Mouse (Mus musculus) ES-Bruce4 (cell line): ENCODE measurements around the gene Tbc1d10c. TPM values are rescaled to one million over a fixed set of nuclear protein-coding genes. Genes with fewer than 3 reads are reported as not detected.

Source experiments
- H3K27ac ChIP-seq: 2 replicates; pipeline ENCODE4 v1.5.1; 2012; ENCODE audit warnings: low read length, inconsistent platforms; ENCODE audit not compliant: insufficient read depth
- H3K27me3 ChIP-seq: 2 replicates; pipeline ENCODE4 v1.6.1; 2012; ENCODE audit warnings: mild to moderate bottlenecking, low read length, inconsistent platforms; ENCODE audit not compliant: control insufficient read depth, poor library complexity, insufficient read depth, severe bottlenecking
- H3K36me3 ChIP-seq: 2 replicates; pipeline ENCODE4 v1.6.1; 2012; ENCODE audit warnings: inconsistent platforms, mild to moderate bottlenecking, low read length, moderate library complexity; ENCODE audit not compliant: control insufficient read depth, poor library complexity, insufficient read depth, severe bottlenecking
- H3K4me1 ChIP-seq: one replicate; pipeline ENCODE4 v1.8.1; 2011; ENCODE audit warnings: low read length; ENCODE audit not compliant: control insufficient read depth, insufficient read depth
- H3K4me3 ChIP-seq: 2 replicates; pipeline ENCODE4 v1.5.1; 2011; ENCODE audit warnings: low read depth, mild to moderate bottlenecking, low read length
- H3K9ac ChIP-seq: 2 replicates; pipeline ENCODE4 v1.6.1; 2012; ENCODE audit warnings: low read depth, mild to moderate bottlenecking, inconsistent platforms; ENCODE audit not compliant: poor library complexity, severe bottlenecking
- H3K9me3 ChIP-seq: replicated peaks from 2 replicates; pipeline ENCODE4 v1.6.1; 2012; ENCODE audit warnings: mild to moderate bottlenecking, low read length, inconsistent platforms; ENCODE audit not compliant: control insufficient read depth, poor library complexity, insufficient read depth, severe bottlenecking
- CTCF ChIP-seq: IDR thresholded peaks from one replicate; pipeline ENCODE4 v1.8.1; 2011; ENCODE audit warnings: low read depth, low read length
- EP300 ChIP-seq: IDR thresholded peaks from 2 replicates; pipeline ENCODE4 v1.6.1; 2011; ENCODE audit warnings: low read depth, low read length; ENCODE audit not compliant: insufficient read depth
- POLR2A ChIP-seq: IDR thresholded peaks from one replicate; pipeline ENCODE4 v1.8.1; 2011; ENCODE audit warnings: low read length; ENCODE audit not compliant: insufficient read depth
- polyA plus RNA-seq: library from polyadenylated mRNA; stranded (reverse); fragments of >200 nt; gene quantifications from 2 replicates; pipeline ENCODE4 v1.2.4, GENCODE M21; 2011; ENCODE audit warnings: low read depth; ENCODE audit not compliant: missing spikeins, insufficient read depth, insufficient read length

Gene Tbc1d10c
- polyA plus RNA-seq, 1 experiment = 1.2 TPM

DNA sequence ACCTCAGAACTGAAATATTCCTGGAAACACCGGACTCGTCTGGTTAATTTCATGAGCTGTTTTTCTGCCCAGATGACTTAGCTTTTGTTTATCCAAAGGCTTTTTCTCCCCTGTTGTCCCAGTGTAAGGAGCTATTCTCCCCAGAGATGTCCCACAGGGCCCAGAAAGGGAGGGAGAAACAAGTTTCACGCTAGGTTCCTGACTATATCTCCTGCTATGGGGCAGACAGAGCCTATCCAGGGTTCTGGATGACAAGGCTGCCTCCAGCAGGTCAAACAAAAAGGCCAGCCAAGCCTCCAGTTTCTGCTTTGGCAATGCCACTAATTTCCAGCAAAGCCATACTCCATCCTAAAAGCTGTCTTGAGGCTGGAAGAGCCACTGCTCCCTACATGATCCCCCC, 26.8 kb upstream of the Tbc1d10c start:
- no peak overlapping the region for H3K27ac ChIP-seq
- no peaks in the 10 kb centered on the region for H3K4me1 ChIP-seq
- H3K36me3 ChIP-seq = no peaks in the 10 kb centered on the region
- TF ChIP-seq CTCF (no peak), POLR2A (no peak), EP300 (no peak)
- H3K9me3 ChIP-seq = no peaks in the 10 kb centered on the region
- H3K27me3 ChIP-seq = peaks cover 13% of the 10 kb centered on the region
- no peak overlapping the region for H3K4me3 ChIP-seq
- H3K9ac ChIP-seq = no peak overlapping the region

DNA sequence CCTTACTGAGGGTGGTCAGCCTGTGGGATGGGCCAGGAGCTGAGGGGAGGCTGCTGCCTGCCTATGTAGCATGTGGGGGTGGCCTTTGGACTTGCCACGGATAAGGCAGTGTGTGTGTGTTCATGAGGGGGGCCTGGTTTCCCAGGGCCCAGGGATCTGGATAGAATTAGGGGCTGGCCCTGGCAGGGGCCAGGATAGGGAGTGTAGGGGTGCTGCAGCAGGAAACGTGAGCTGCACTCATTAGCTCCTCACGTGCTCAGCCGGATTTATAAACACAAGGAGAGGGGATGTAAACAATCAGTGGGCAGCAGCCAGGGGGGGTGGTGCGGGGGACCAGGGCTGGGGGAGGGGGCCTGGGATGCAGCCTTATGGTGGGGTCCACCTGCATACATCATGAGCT, 26.1 kb upstream of the Tbc1d10c start:
- no peaks in the 10 kb centered on the region for H3K4me1 ChIP-seq
- H3K9me3 ChIP-seq = no peaks in the 10 kb centered on the region
- TF ChIP-seq POLR2A (no peak), EP300 (no peak), CTCF (no peak)
- H3K9ac ChIP-seq = no peak overlapping the region
- H3K27ac ChIP-seq = no peak overlapping the region
- H3K27me3 ChIP-seq = peaks cover 13% of the 10 kb centered on the region
- no peaks in the 10 kb centered on the region for H3K36me3 ChIP-seq
- H3K4me3 ChIP-seq = no peak overlapping the region

DNA sequence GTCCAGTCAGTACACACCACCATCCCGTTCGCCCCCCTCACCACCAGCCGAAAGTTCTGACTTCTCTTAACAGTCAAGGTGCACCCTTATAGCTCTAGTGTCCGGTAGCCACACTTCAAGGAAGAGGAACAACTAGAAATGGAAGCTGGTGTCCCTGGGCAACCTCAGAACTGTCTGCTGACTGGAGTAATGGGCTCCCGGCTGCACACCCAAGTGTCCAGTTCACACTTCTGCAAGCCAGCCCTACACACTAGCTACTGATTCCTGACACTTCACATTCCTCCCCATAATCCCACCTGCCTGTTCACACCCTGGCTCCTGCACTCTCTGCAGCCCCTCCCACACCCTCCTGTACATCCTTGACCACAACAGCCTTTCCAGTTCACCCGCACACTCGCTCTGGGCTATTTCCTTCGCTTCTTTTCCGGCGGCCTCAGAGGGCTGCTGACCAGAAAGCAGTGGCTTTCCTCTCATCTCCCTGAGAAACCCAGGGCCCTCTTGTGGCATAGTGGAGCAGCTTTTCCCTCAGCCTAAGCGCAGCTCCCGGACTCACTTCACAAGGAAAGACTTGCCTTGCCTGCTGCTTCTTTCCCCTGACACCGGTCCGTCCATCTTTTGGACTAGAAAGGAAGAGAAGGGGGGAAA, 25.1 kb upstream of the Tbc1d10c start:
- no peak overlapping the region for H3K9ac ChIP-seq
- H3K27ac ChIP-seq = no peak overlapping the region
- TF ChIP-seq CTCF = no peak
- no peak for TF ChIP-seq EP300
- TF ChIP-seq POLR2A = no peak
- H3K4me1 ChIP-seq = no peaks in the 10 kb centered on the region
- no peak overlapping the region for H3K4me3 ChIP-seq
- H3K36me3 ChIP-seq = no peaks in the 10 kb centered on the region
- peaks cover 13% of the 10 kb centered on the region for H3K27me3 ChIP-seq
- no peaks in the 10 kb centered on the region for H3K9me3 ChIP-seq

DNA sequence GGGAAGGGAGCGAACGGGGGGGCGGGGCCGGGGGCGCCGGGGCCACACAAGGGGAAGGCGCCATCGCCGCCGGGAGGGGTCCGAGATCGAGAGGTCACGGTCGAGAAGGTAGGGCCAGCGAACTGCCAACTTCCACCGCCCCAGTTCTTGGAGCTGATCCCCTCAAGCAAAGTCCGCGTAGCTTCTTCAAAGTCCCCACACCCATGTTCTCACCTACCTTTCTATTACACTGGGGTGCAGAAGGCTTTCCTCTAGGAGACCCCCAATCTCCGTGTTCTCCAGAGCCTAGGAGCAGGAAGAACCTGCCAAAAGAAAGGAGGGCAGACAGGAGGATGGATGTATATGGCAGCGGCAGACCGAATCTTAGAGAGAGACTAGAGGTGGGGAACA, 24.4 kb upstream of the Tbc1d10c start:
- peak overlapping the region; percentile 49 for H3K4me3 ChIP-seq
- no peaks in the 10 kb centered on the region for H3K9me3 ChIP-seq
- H3K27me3 ChIP-seq = peaks cover 13% of the 10 kb centered on the region
- no peak overlapping the region for H3K27ac ChIP-seq
- peak overlapping the region; percentile 88 for H3K9ac ChIP-seq
- TF ChIP-seq CTCF (no peak), EP300 (no peak), POLR2A (no peak)
- H3K4me1 ChIP-seq = no peaks in the 10 kb centered on the region
- H3K36me3 ChIP-seq = no peaks in the 10 kb centered on the region

DNA sequence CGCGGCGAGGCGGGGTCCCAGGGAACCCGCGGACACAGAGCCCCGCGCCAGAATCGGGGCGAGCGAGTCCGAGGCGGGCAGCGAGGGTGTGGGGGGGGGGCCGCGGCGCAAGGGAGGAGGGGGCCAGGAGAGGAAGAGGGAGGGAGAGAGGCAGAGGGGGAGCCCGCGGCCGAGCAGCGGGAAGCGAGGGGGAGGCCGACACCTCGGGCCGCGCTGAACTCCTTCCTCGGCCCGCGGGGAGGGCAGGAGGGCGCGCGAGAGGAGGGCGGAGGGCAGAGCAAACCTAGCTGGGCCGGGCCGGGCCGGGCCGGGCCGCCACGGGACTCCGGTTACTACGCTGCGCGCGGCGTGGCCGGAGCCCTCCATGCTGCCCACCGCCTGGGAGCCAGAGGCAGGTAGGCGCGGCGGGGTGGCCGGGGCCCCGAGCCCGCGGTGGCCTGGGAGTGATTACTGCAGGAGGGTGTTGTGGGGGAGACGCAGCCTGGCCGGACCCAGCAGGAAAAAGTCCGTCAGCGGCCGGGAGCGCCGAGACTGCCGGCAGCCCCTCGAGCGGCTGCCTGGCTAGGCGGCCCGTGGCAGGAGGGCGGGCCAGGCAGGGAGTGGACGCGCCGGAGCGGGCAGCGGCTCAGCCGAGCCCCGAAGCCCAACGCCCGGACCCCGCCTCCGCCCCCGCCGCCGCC, 23.8 kb upstream of the Tbc1d10c start:
- H3K27me3 ChIP-seq = peaks cover 13% of the 10 kb centered on the region
- H3K9ac ChIP-seq = peak overlapping the region; percentile 88
- TF ChIP-seq EP300 (no peak), CTCF (no peak), POLR2A (no peak)
- peak overlapping the region; percentile 62 for H3K4me3 ChIP-seq
- H3K27ac ChIP-seq = no peak overlapping the region
- H3K9me3 ChIP-seq = no peaks in the 10 kb centered on the region
- H3K36me3 ChIP-seq = no peaks in the 10 kb centered on the region
- H3K4me1 ChIP-seq = no peaks in the 10 kb centered on the region

DNA sequence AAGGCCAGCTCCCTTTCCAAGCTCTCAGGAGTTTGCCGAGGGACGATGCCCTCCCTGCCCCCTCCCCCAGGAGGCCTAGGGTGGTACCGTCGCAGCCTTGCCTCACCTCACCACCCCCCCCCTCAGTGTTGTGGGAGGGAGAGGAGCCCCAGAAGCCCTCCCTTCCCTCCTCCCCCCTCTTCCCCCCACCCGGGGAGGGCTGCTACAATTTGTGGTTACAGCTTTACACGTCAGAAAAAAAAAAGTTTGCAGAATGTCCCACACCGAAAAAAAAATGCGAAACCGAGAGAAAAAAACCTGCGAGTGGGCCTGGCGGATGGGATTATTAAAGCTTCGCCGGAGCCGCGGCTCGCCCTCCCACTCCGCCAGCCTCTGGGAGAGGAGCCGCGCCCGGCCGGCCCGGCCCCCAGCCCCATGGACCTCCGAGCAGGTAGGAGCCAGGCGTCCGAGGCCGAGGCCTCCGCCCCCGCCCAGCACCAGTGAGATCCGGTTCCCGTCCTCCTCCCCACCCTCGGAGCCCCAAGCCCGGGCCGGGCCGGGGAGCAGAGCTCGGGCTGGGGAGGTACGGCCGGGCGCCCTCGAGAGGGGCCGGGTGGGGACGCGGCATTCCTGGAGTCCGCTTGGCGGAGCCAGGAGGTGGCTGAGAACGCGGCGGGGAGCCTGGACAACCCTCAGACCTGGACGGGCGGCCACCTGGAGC, 23.1 kb upstream of the Tbc1d10c start, which contains the start of the genes Clcf1 and AC109138.7:
Clcf1 (plus strand) TSS at position 168 of the 700 bp plus-strand sequence.
AC109138.7 (plus strand) TSS at position 287 of the 700 bp plus-strand sequence.
- no peaks in the 10 kb centered on the region for H3K36me3 ChIP-seq
- peaks cover 13% of the 10 kb centered on the region for H3K27me3 ChIP-seq
- peak within 1 kb of the TSS; percentile 62 for H3K4me3 ChIP-seq
- peak within 1 kb of the TSS; percentile 88 for H3K9ac ChIP-seq
- no peaks in the 10 kb centered on the region for H3K4me1 ChIP-seq
- no peak within 1 kb of the TSS for H3K27ac ChIP-seq
- H3K9me3 ChIP-seq = no peaks in the 10 kb centered on the region
- TF ChIP-seq CTCF = no peak
- no peak for TF ChIP-seq EP300
- no peak for TF ChIP-seq POLR2A
